Mouse (Mus musculus): ENCODE measurements around the gene Map2k2. TPM values are rescaled to one million over a fixed set of nuclear protein-coding genes. Genes with fewer than 3 reads are reported as not detected.
A peak's percentile ranks its signal among the peaks of the same experiment; 100 is the strongest.

Map2k2 gene
- polyA plus RNA-seq, 1 experiment from 2014 or later: 130 TPM

- no peak for ATAC-seq (ENCODE audit: low read depth)
- under 1% methylated on average over 24 of the region's 24 CpGs for WGBS (ENCODE audit: insufficient replicate concordance)
- peaks cover 77% of the 10 kb centered on the region for H3K4me1 ChIP-seq (replicated peaks)
Observed at GRCm38 (mm10) chr10:81138131-81138782, 32.5 kb downstream of the Map2k2 start.

GRCm38 (mm10) chr10:81138821-81139528, 33.3 kb downstream of the Map2k2 start:
- ATAC-seq (ENCODE audit: low read depth) (no peak), DNase-seq (no peak)
- H3K9ac ChIP-seq: peak overlapping the region; percentile 94
- H3K36me3 ChIP-seq: peaks cover 52% of the 10 kb centered on the region
- WGBS (ENCODE audit: insufficient replicate concordance): 48% methylated on average over 11 of the region's 11 CpGs
- no peaks in the 10 kb centered on the region for H3K27me3 ChIP-seq
- H3K4me2 ChIP-seq: peak overlapping the region; percentile 99
- H3K4me3 ChIP-seq (replicated peaks): peak overlapping the region; percentile 92
- H3K27ac ChIP-seq: peak overlapping the region; percentile 88
- H3K4me1 ChIP-seq (replicated peaks): peaks cover 77% of the 10 kb centered on the region
- H3K9me3 ChIP-seq (replicated peaks): no peaks in the 10 kb centered on the region

More at GRCm38 (mm10) chr10:81138131-81138782, 32.5 kb downstream of the Map2k2 start:
- no peaks in the 10 kb centered on the region for H3K9me3 ChIP-seq (replicated peaks)
- H3K4me3 ChIP-seq (replicated peaks): peak overlapping the region; percentile 92
- H3K4me2 ChIP-seq: peak overlapping the region; percentile 99
- peak overlapping the region; percentile 88 for H3K27ac ChIP-seq
- H3K36me3 ChIP-seq: peaks cover 45% of the 10 kb centered on the region
- peak overlapping the region; percentile 94 for H3K9ac ChIP-seq
- no peak for DNase-seq
- no peaks in the 10 kb centered on the region for H3K27me3 ChIP-seq

GRCm38 (mm10) chr10:81139529-81139846, 33.8 kb downstream of the Map2k2 start:
- Histone ChIP-seq H3K4me3 (replicated peaks) (peak overlapping the region; percentile 92), H3K36me3 (peaks cover 57% of the 10 kb centered on the region), H3K27me3 (no peaks in the 10 kb centered on the region), H3K27ac (peak overlapping the region; percentile 88), H3K4me1 (replicated peaks) (peaks cover 77% of the 10 kb centered on the region), H3K4me2 (peak overlapping the region; percentile 99), H3K9me3 (replicated peaks) (no peaks in the 10 kb centered on the region), H3K9ac (peak overlapping the region; percentile 94)
- ATAC-seq (ENCODE audit: low read depth) (no peak), DNase-seq (no peak)
- 55% methylated on average over 4 of the region's 4 CpGs for WGBS (ENCODE audit: insufficient replicate concordance)

GRCm38 (mm10) chr10:81140005-81140404, 34.3 kb downstream of the Map2k2 start:
- Histone ChIP-seq H3K36me3 (peaks cover 63% of the 10 kb centered on the region), H3K4me3 (replicated peaks) (peak overlapping the region; percentile 92), H3K9ac (peak overlapping the region; percentile 94), H3K4me2 (peak overlapping the region; percentile 99), H3K27ac (peak overlapping the region; percentile 88), H3K4me1 (replicated peaks) (peaks cover 77% of the 10 kb centered on the region), H3K9me3 (replicated peaks) (no peaks in the 10 kb centered on the region), H3K27me3 (no peaks in the 10 kb centered on the region)
- DNase-seq: no peak
- ATAC-seq (ENCODE audit: low read depth): no peak
- WGBS (ENCODE audit: insufficient replicate concordance): 38% methylated on average over 8 of the region's 8 CpGs

- 35% methylated on average over 10 of the region's 10 CpGs for WGBS (ENCODE audit: insufficient replicate concordance)
- Histone ChIP-seq H3K4me1 (replicated peaks) (peaks cover 77% of the 10 kb centered on the region), H3K4me2 (peak overlapping the region; percentile 99), H3K27me3 (no peaks in the 10 kb centered on the region), H3K9me3 (replicated peaks) (no peaks in the 10 kb centered on the region), H3K4me3 (replicated peaks) (peak overlapping the region; percentile 92), H3K9ac (peak overlapping the region; percentile 94), H3K27ac (peak overlapping the region; percentile 88), H3K36me3 (peaks cover 71% of the 10 kb centered on the region)
- no peak for DNase-seq
- no peak for ATAC-seq (ENCODE audit: low read depth)
Observed at GRCm38 (mm10) chr10:81140717-81141454, 35.2 kb downstream of the Map2k2 start.

- Histone ChIP-seq H3K36me3 (peaks cover 79% of the 10 kb centered on the region), H3K9me3 (replicated peaks) (no peaks in the 10 kb centered on the region), H3K4me1 (replicated peaks) (peaks cover 84% of the 10 kb centered on the region), H3K27me3 (no peaks in the 10 kb centered on the region), H3K4me3 (replicated peaks) (peak overlapping the region; percentile 92), H3K4me2 (peak overlapping the region; percentile 99), H3K9ac (peak overlapping the region; percentile 94), H3K27ac (peak overlapping the region; percentile 88)
- ATAC-seq (ENCODE audit: low read depth): no peak
- DNase-seq: no peak
- 81% methylated on average over 7 of the region's 7 CpGs for WGBS (ENCODE audit: insufficient replicate concordance)
Observed at GRCm38 (mm10) chr10:81141455-81142210, 35.9 kb downstream of the Map2k2 start.

- Histone ChIP-seq H3K9ac (peak overlapping the region; percentile 94; the same call in 1 of the 2 replicates), H3K27ac (peak overlapping the region; percentile 88), H3K36me3 (peaks cover 88% of the 10 kb centered on the region), H3K27me3 (no peaks in the 10 kb centered on the region), H3K4me1 (replicated peaks) (peaks cover 88% of the 10 kb centered on the region), H3K9me3 (replicated peaks) (no peaks in the 10 kb centered on the region), H3K4me2 (peak overlapping the region; percentile 29; the same call in 1 of the 2 replicates), H3K4me3 (replicated peaks) (no peak overlapping the region)
- DNase-seq: no peak
- WGBS (ENCODE audit: insufficient replicate concordance): 66% methylated on average over 5 of the region's 5 CpGs
- ATAC-seq (ENCODE audit: low read depth): no peak
Observed at GRCm38 (mm10) chr10:81142551-81142981, 36.9 kb downstream of the Map2k2 start.

- no peak overlapping the region; the same call in 1 of the 2 replicates for H3K27ac ChIP-seq
- no peak overlapping the region for H3K9ac ChIP-seq
- peaks cover 94% of the 10 kb centered on the region for H3K36me3 ChIP-seq
- H3K4me3 ChIP-seq (replicated peaks): no peak overlapping the region
- WGBS (ENCODE audit: insufficient replicate concordance): 83% methylated on average over 7 of the region's 7 CpGs
- no peaks in the 10 kb centered on the region for H3K27me3 ChIP-seq
- peaks cover 87% of the 10 kb centered on the region for H3K4me1 ChIP-seq (replicated peaks)
- DNase-seq: no peak
- no peak for ATAC-seq (ENCODE audit: low read depth)
- H3K9me3 ChIP-seq (replicated peaks): no peaks in the 10 kb centered on the region
- H3K4me2 ChIP-seq: no peak overlapping the region
Observed at GRCm38 (mm10) chr10:81143157-81143633, 37.5 kb downstream of the Map2k2 start.

- Histone ChIP-seq H3K4me1 (replicated peaks) (peaks cover 80% of the 10 kb centered on the region), H3K27ac (no peak overlapping the region), H3K36me3 (peaks cover 99% of the 10 kb centered on the region), H3K9ac (no peak overlapping the region), H3K9me3 (replicated peaks) (no peaks in the 10 kb centered on the region), H3K4me3 (replicated peaks) (no peak overlapping the region), H3K4me2 (no peak overlapping the region), H3K27me3 (no peaks in the 10 kb centered on the region)
- 94% methylated on average over 52 of the region's 52 CpGs for WGBS (ENCODE audit: insufficient replicate concordance)
- DNase-seq (no peak), ATAC-seq (ENCODE audit: low read depth) (no peak)
Observed at GRCm38 (mm10) chr10:81143845-81144437, 38.2 kb downstream of the Map2k2 start.

- ATAC-seq (ENCODE audit: low read depth): no peak
- no peak overlapping the region for H3K9ac ChIP-seq
- H3K27me3 ChIP-seq: no peaks in the 10 kb centered on the region
- 85% methylated on average over 27 of the region's 27 CpGs for WGBS (ENCODE audit: insufficient replicate concordance)
- peaks cover 99% of the 10 kb centered on the region for H3K36me3 ChIP-seq
- no peak for DNase-seq
- H3K9me3 ChIP-seq (replicated peaks): no peaks in the 10 kb centered on the region
- no peak overlapping the region for H3K4me2 ChIP-seq
- H3K4me1 ChIP-seq (replicated peaks): peaks cover 75% of the 10 kb centered on the region
- no peak overlapping the region for H3K27ac ChIP-seq
- H3K4me3 ChIP-seq (replicated peaks): no peak overlapping the region
Observed at GRCm38 (mm10) chr10:81144667-81145066, 39.0 kb downstream of the Map2k2 start.
